Mouse (Mus musculus): ENCODE measurements around the gene Cadm1.

GRCm38 (mm10) chr9:47802527-47802926 is 272.6 kb downstream of the Cadm1 start:
- TF ChIP-seq CTCF (IDR thresholded peaks at IDR 0.05; ENCODE audit: extremely low read depth, insufficient read length, insufficient replicate concordance, low read depth, low read length) (no peak), POLR2A (IDR thresholded peaks at IDR 0.05; ENCODE audit: low read depth, low read length) (no peak)
